Mouse (Mus musculus) liver, postnatal 0 days (tissue): ENCODE results near the gene Ebi3.

ENCODE experiments used
- CTCF ChIP-seq: sonication (generic); IDR thresholded peaks from 2 replicates; pipeline ENCODE4 v1.5.1; 2016; ENCODE audit warnings: antibody characterized with exemption, low read depth
- EP300 ChIP-seq: IDR thresholded peaks from 2 replicates; pipeline ENCODE4 v1.6.1; 2016; ENCODE audit warnings: antibody characterized with exemption, low read depth, mild to moderate bottlenecking

DNA sequence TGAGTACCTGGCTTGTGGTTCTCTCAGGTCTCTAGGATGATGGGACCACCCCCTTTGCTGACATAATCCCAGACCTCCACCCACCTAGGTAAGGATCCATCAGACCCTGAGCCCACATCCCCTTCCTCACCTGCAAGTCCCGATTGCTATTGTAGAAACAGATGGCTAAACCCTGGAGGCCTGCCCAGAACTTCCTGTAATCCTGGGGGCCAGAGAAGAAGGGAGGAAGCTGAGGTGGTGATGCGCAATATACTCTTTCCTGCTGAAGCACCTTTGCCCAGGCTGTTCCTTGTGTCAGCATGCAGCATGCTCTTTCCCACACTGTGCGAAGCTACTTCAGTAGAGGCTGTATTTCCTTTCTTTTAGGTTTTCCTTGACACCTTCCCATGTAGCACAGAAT, 50.6 kb downstream of the Ebi3 start:
- TF ChIP-seq CTCF (no peak), EP300 (no peak)
